Mouse (Mus musculus): ENCODE results near the gene Plek2.

DNA sequence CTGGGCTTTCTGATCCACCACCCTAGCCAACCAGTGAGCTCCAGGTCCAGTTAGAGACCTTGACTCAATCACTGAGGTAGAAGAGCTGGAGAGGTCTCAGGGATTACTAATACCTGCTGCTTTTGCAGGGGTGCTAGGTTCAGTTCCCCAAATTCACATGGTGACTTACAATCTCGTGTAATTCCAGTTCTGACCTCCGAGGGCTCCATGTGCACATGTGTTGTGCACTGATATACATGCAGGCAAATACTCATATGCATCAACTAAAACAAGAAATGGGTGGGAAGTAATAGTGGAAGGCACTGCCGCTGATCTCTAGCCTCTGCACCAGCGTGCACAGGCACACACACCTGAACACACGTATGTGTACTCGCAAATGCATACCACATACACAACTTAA is 40.4 kb upstream of the Plek2 start:
- TF ChIP-seq EP300 (optimal IDR thresholded peaks at IDR 0.05) = no peak
- TF ChIP-seq CTCF (IDR thresholded peaks at IDR 0.05; ENCODE audit: low read depth) = peak; percentile 57
